Mouse (Mus musculus): ENCODE results near the gene Tmem151b. TPM values are rescaled to one million over a fixed set of nuclear protein-coding genes. Genes with fewer than 3 reads are reported as not detected.

The Tmem151b gene
- polyA plus RNA-seq, 1 experiment from 2014 or later = 6.3 TPM

GRCm38 (mm10) chr17:45591701-45592605 lies 42.5 kb upstream of the Tmem151b start:
- Histone ChIP-seq H3K4me1 (peaks cover 60% of the 10 kb centered on the region), H3K27ac (peak overlapping the region; percentile 66), H3K27me3 (ENCODE audit: poor library complexity, severe bottlenecking) (peaks cover 56% of the 10 kb centered on the region), H3K36me3 (replicated peaks) (peaks cover 31% of the 10 kb centered on the region), H3K9me3 (peaks cover 3% of the 10 kb centered on the region; the same call in 1 of the 2 replicates), H3K4me3 (peak overlapping the region; percentile 65; the same call in 1 of the 2 replicates)
- no peak for DNase-seq (ENCODE audit: extremely low spot score, low spot score)
- WGBS = 66% methylated on average over 16 of the region's 16 CpGs

- H3K27me3 ChIP-seq (ENCODE audit: poor library complexity, severe bottlenecking) = peaks cover 41% of the 10 kb centered on the region
- DNase-seq (ENCODE audit: extremely low spot score, low spot score) = no peak
- WGBS = 77% methylated on average over 6 of the region's 6 CpGs
- peaks cover 55% of the 10 kb centered on the region for H3K4me1 ChIP-seq
- H3K36me3 ChIP-seq (replicated peaks) = peaks cover 42% of the 10 kb centered on the region
- peaks cover 11% of the 10 kb centered on the region; the same call in 1 of the 2 replicates for H3K9me3 ChIP-seq
- H3K4me3 ChIP-seq = no peak overlapping the region
- no peak overlapping the region for H3K27ac ChIP-seq
Measured at GRCm38 (mm10) chr17:45590410-45590809, 40.9 kb upstream of the Tmem151b start.

GRCm38 (mm10) chr17:45589844-45590243 lies 40.4 kb upstream of the Tmem151b start:
- H3K4me3 ChIP-seq = no peak overlapping the region
- no peak for DNase-seq (ENCODE audit: extremely low spot score, low spot score)
- H3K4me1 ChIP-seq = peaks cover 55% of the 10 kb centered on the region
- H3K27ac ChIP-seq = no peak overlapping the region
- peaks cover 35% of the 10 kb centered on the region for H3K27me3 ChIP-seq (ENCODE audit: poor library complexity, severe bottlenecking)
- peaks cover 11% of the 10 kb centered on the region; the same call in 1 of the 2 replicates for H3K9me3 ChIP-seq
- H3K36me3 ChIP-seq (replicated peaks) = peaks cover 42% of the 10 kb centered on the region
- 95% methylated on average over 8 of the region's 8 CpGs for WGBS

GRCm38 (mm10) chr17:45589236-45589635 lies 39.8 kb upstream of the Tmem151b start:
- Histone ChIP-seq H3K4me1 (peaks cover 55% of the 10 kb centered on the region), H3K36me3 (replicated peaks) (peaks cover 42% of the 10 kb centered on the region), H3K4me3 (no peak overlapping the region), H3K9me3 (peaks cover 11% of the 10 kb centered on the region; the same call in 1 of the 2 replicates), H3K27me3 (ENCODE audit: poor library complexity, severe bottlenecking) (peaks cover 29% of the 10 kb centered on the region), H3K27ac (no peak overlapping the region)
- no peak for DNase-seq (ENCODE audit: extremely low spot score, low spot score)
- 96% methylated on average over 7 of the region's 7 CpGs for WGBS

GRCm38 (mm10) chr17:45588370-45588769 lies 38.9 kb upstream of the Tmem151b start:
- Histone ChIP-seq H3K27ac (no peak overlapping the region), H3K4me1 (peaks cover 52% of the 10 kb centered on the region), H3K9me3 (peaks cover 11% of the 10 kb centered on the region; the same call in 1 of the 2 replicates), H3K36me3 (replicated peaks) (peaks cover 42% of the 10 kb centered on the region), H3K4me3 (no peak overlapping the region), H3K27me3 (ENCODE audit: poor library complexity, severe bottlenecking) (peaks cover 21% of the 10 kb centered on the region)
- WGBS = 93% methylated on average over 7 of the region's 7 CpGs
- DNase-seq (ENCODE audit: extremely low spot score, low spot score) = no peak

GRCm38 (mm10) chr17:45586449-45586837 lies 37.0 kb upstream of the Tmem151b start:
- WGBS = 95% methylated on average over 3 of the region's 3 CpGs
- 0 out of 2 replicates have a peak, but pooled peaks cover 1% of the 10 kb centered on the region for H3K27me3 ChIP-seq (ENCODE audit: poor library complexity, severe bottlenecking)
- no peak overlapping the region for H3K4me3 ChIP-seq
- peaks cover 42% of the 10 kb centered on the region for H3K36me3 ChIP-seq (replicated peaks)
- peaks cover 11% of the 10 kb centered on the region; the same call in 1 of the 2 replicates for H3K9me3 ChIP-seq
- H3K27ac ChIP-seq = peak overlapping the region; percentile 77; the same call in 1 of the 2 replicates
- no peak for DNase-seq (ENCODE audit: extremely low spot score, low spot score)
- peaks cover 35% of the 10 kb centered on the region for H3K4me1 ChIP-seq

- Histone ChIP-seq H3K4me3 (peak overlapping the region; percentile 9; the same call in 1 of the 2 replicates), H3K27me3 (ENCODE audit: poor library complexity, severe bottlenecking) (no peaks in the 10 kb centered on the region), H3K27ac (peak overlapping the region; percentile 77), H3K4me1 (peaks cover 37% of the 10 kb centered on the region), H3K36me3 (replicated peaks) (peaks cover 42% of the 10 kb centered on the region), H3K9me3 (peaks cover 11% of the 10 kb centered on the region; the same call in 1 of the 2 replicates)
- WGBS = 53% methylated on average over 23 of the region's 23 CpGs
- DNase-seq (ENCODE audit: extremely low spot score, low spot score) = no peak
Measured at GRCm38 (mm10) chr17:45585725-45586448, 36.4 kb upstream of the Tmem151b start.

- Histone ChIP-seq H3K27me3 (ENCODE audit: poor library complexity, severe bottlenecking) (no peaks in the 10 kb centered on the region), H3K4me3 (peak overlapping the region; percentile 9), H3K4me1 (peaks cover 37% of the 10 kb centered on the region), H3K9me3 (peaks cover 11% of the 10 kb centered on the region; the same call in 1 of the 2 replicates), H3K36me3 (replicated peaks) (peaks cover 40% of the 10 kb centered on the region), H3K27ac (peak overlapping the region; percentile 77)
- DNase-seq (ENCODE audit: extremely low spot score, low spot score) = peak; percentile 82
- 16% methylated on average over 14 of the region's 14 CpGs for WGBS
Measured at GRCm38 (mm10) chr17:45584939-45585678, 35.6 kb upstream of the Tmem151b start.

GRCm38 (mm10) chr17:45584096-45584896 lies 34.8 kb upstream of the Tmem151b start:
- Histone ChIP-seq H3K9me3 (peaks cover 11% of the 10 kb centered on the region; the same call in 1 of the 2 replicates), H3K27me3 (ENCODE audit: poor library complexity, severe bottlenecking) (no peaks in the 10 kb centered on the region), H3K4me3 (peak overlapping the region; percentile 4), H3K27ac (peak overlapping the region; percentile 77), H3K36me3 (replicated peaks) (peaks cover 32% of the 10 kb centered on the region), H3K4me1 (peaks cover 37% of the 10 kb centered on the region)
- 37% methylated on average over 12 of the region's 12 CpGs for WGBS
- no peak for DNase-seq (ENCODE audit: extremely low spot score, low spot score)

- no peak overlapping the region for H3K4me3 ChIP-seq
- H3K36me3 ChIP-seq (replicated peaks) = peaks cover 18% of the 10 kb centered on the region
- H3K27ac ChIP-seq = no peak overlapping the region
- no peak for DNase-seq (ENCODE audit: extremely low spot score, low spot score)
- peaks cover 11% of the 10 kb centered on the region; the same call in 1 of the 2 replicates for H3K9me3 ChIP-seq
- no peaks in the 10 kb centered on the region for H3K27me3 ChIP-seq (ENCODE audit: poor library complexity, severe bottlenecking)
- H3K4me1 ChIP-seq = peaks cover 37% of the 10 kb centered on the region
- WGBS = 77% methylated on average over 6 of the region's 6 CpGs
Measured at GRCm38 (mm10) chr17:45582715-45583355, 33.4 kb upstream of the Tmem151b start.

GRCm38 (mm10) chr17:45582188-45582587 lies 32.7 kb upstream of the Tmem151b start:
- DNase-seq (ENCODE audit: extremely low spot score, low spot score) = no peak
- 94% methylated on average over 6 of the region's 6 CpGs for WGBS

More at GRCm38 (mm10) chr17:45582188-45582587, 32.7 kb upstream of the Tmem151b start:
- Histone ChIP-seq H3K36me3 (replicated peaks) (peaks cover 13% of the 10 kb centered on the region), H3K4me1 (peaks cover 37% of the 10 kb centered on the region), H3K9me3 (peaks cover 11% of the 10 kb centered on the region; the same call in 1 of the 2 replicates), H3K4me3 (no peak overlapping the region), H3K27ac (no peak overlapping the region), H3K27me3 (ENCODE audit: poor library complexity, severe bottlenecking) (no peaks in the 10 kb centered on the region)
